Comparison of ENCODE assay signal across 10 mouse cellular contexts in genomic region chr1:43537021-43537420, GRCm38 (mm10).
"Had no signal": no experiment of that assay in that cellular context is flagged by ENCODE, and none has a peak within 500 bp of the region (broad histone marks: within the 10 kb centered on the region; RNA-seq: fewer than 3 reads in every experiment).

No protein-coding gene starts in this region.

- DNase-seq: kidney, postnatal 25 days; layer of hippocampus, adult 9-11 months; liver, embryonic 13.5 days; lung, adult 2 months; lung, postnatal 14 days; thymus, adult 2 months; thymus, postnatal 14 days; thymus, postnatal 4 days had no signal

- ATAC-seq: midbrain, embryonic 13.5 days; midbrain, embryonic 16.5 days had no signal
